Mouse (Mus musculus) stomach, postnatal 0 days (tissue): Measurements from ENCODE around the gene Hoxa3. TPM values are rescaled to one million over a fixed set of nuclear protein-coding genes. Genes with fewer than 3 reads are reported as not detected.

Experiments used
- ATAC-seq: fragments of 200-750 bp; cut with Nextera tagmentation; 2 replicates; pipeline ENCODE4 v1.8.0; 2017; ENCODE audit not compliant: low FRiP score, low TSS enrichment
- DNase-seq: peaks from one replicate; pipeline ENCODE4 v3.0.0-alpha.2; 2016; ENCODE audit warnings: low spot score
- H3K27ac ChIP-seq: fragments of 300-500 bp; sonication (generic); replicated peaks from 2 replicates; pipeline ENCODE4 v1.5.1; 2014; ENCODE audit warnings: mild to moderate bottlenecking, control low read depth
- H3K27me3 ChIP-seq: fragments of 300-500 bp; sonication (generic); 2 replicates; pipeline ENCODE4 v1.6.1; 2014; ENCODE audit warnings: low read length; ENCODE audit not compliant: control insufficient read depth, insufficient read depth
- H3K36me3 ChIP-seq: fragments of 300-500 bp; sonication (generic); 2 replicates; pipeline ENCODE4 v1.6.1; 2014; ENCODE audit warnings: low read length, mixed read lengths; ENCODE audit not compliant: control insufficient read depth, insufficient read depth
- H3K4me1 ChIP-seq: fragments of 300-500 bp; sonication (generic); replicated peaks from 2 replicates; pipeline ENCODE4 v1.6.1; 2014; ENCODE audit warnings: antibody characterized with exemption; ENCODE audit not compliant: control insufficient read depth, insufficient read depth
- H3K4me2 ChIP-seq: fragments of 300-500 bp; sonication (generic); replicated peaks from 2 replicates; pipeline ENCODE4 v1.6.1; 2014; ENCODE audit warnings: low read depth, mild to moderate bottlenecking, control low read depth, moderate library complexity
- H3K4me3 ChIP-seq: fragments of 300-500 bp; sonication (generic); 2 replicates; pipeline ENCODE4 v1.5.1; 2014; ENCODE audit warnings: low read depth, low read length, control low read depth
- H3K9ac ChIP-seq: fragments of 300-500 bp; sonication (generic); 2 replicates; pipeline ENCODE4 v1.6.1; 2014; ENCODE audit warnings: mild to moderate bottlenecking, low read length, control low read depth, mixed read lengths
- H3K9me3 ChIP-seq: fragments of 300-500 bp; sonication (generic); 2 replicates; pipeline ENCODE4 v1.6.1; 2016; ENCODE audit warnings: low read length; ENCODE audit not compliant: control insufficient read depth
- CTCF ChIP-seq: IDR thresholded peaks from 2 replicates; pipeline ENCODE4 v1.5.1; 2016; ENCODE audit warnings: antibody characterized with exemption, low read depth, mild to moderate bottlenecking, moderate library complexity
- EP300 ChIP-seq: optimal IDR thresholded peaks from 2 replicates; pipeline ENCODE3; 2016; ENCODE audit warnings: antibody characterized with exemption
- WGBS: fragments of 180-500 bp; shearing (Covaris S2); extraction: QIAGEN DNeasy Blood & Tissue Kit; methylation state at CpG from one replicate; pipeline ENCODE4 v1.1.7; 2014; 5-methylcytosine and 5-hydroxymethylcytosine counted together
- polyA plus RNA-seq: library from polyadenylated mRNA; unstranded; fragments of >200 nt; fragmentation: Nextera tagmentation; extraction: Ambion mirVana; gene quantifications from 2 replicates; pipeline ENCODE4 v1.2.1, GENCODE M21; 2015

Hoxa3 gene
- polyA plus RNA-seq, 1 experiment from 2014 or later: 2.8 TPM

DNA sequence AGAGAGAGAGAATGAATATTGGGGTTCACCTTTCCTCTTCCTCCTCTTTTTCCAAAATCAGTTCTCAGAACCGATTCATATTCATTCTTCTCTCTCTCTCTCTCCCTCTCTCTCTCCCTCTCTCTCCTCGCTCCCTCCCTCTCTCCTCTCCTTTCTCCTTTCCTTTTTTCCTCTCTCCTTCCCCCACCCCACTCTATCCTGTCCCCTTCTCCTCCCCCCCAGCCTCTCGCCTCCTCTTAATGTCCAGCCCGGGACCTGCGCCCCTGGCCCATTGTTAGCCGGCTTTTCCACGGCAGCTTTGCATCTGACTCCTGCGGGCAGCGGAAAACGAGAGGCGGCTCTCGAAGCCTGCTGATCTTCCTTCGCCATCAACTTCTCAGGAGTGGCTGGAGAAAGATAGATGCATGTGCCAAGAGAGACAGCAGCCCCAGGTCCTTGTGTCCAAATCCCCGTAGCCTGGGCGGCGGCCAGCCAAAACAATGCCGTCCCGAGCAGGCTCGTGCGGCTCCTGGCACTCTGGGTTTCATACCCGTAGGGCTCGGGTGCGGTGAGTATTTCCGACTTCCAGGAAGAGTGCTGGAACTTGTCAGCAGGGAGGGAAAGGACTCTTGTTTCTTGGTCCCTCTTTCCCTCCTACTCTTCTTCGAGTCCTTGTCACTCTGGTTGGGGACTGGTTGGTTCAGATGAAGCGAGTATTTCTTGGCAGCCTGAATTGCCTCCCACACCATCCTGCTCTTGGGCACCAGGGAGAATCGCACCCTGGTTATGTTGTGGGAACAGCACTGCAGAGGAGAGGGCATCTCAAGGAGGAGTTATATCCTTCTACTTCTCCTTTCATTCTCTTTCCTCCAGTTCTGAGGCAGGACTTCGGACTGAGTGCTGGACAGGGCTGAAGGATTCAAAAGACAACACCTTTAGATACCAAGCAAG, 47.4 kb downstream of the Hoxa3 start:
- ATAC-seq (no peak), DNase-seq (no peak)
- 4% methylated on average over 28 of the region's 28 CpGs for WGBS
- Histone ChIP-seq H3K4me2 (peak overlapping the region; percentile 77), H3K9ac (peak overlapping the region; percentile 89), H3K4me3 (peak overlapping the region; percentile 65), H3K36me3 (0 out of 2 replicates have a peak, but pooled peaks cover 2% of the 10 kb centered on the region), H3K27me3 (no peaks in the 10 kb centered on the region; the same call in 1 of the 2 replicates), H3K4me1 (peaks cover 2% of the 10 kb centered on the region; the same call in 1 of the 2 replicates), H3K9me3 (no peaks in the 10 kb centered on the region), H3K27ac (peak overlapping the region; percentile 96)
- TF ChIP-seq CTCF: no peak
- no peak for TF ChIP-seq EP300

DNA sequence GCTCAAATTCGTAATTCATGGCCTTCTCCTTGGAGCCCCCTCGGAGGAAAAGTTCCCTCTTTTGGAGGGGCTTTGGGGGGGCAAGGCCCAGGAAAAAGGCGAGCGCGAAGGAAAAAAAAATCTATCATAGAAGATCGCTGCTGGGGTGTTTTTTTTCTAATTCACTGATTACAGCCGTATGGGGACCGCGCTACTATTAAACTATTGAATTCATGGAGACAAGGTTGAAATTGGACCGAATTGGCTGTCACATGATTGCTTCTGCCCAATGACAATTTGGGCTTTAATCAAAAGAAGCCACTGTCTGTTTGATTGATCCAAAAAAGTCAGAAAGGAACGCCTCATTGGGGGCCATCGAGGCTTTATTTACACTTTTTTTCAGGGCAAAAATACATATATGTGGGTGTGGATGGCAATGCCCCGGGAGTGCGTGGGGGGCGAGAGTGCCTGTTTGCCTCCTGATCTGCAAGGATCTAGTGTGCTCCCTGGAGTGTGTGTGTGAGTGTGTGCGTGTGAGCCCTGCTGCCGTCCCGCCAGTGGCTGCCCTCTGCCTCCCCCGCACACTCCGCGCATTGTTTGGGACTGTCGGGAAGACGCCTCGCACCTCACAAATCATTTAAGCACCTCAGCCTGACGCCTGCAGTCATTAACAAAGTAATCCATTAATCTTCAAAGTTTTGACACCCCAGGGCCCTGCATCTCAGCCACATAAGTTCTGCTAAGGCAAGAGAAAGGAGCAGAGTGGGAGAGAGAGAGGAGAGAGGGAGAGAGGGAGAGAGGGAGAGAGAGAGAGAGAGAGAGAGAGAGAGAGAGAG, 48.3 kb downstream of the Hoxa3 start, which contains the start of gene Hoxa2:
TSS of gene Hoxa2 (minus strand) at position 206 of the 815 bp plus-strand sequence.
- Histone ChIP-seq H3K4me2 (peak within 1 kb of the TSS; percentile 77), H3K9ac (peak within 1 kb of the TSS; percentile 89), H3K27ac (peak within 1 kb of the TSS; percentile 96), H3K4me1 (peaks cover 1% of the 10 kb centered on the region; the same call in 1 of the 2 replicates), H3K27me3 (no peaks in the 10 kb centered on the region; the same call in 1 of the 2 replicates), H3K9me3 (no peaks in the 10 kb centered on the region), H3K4me3 (peak within 1 kb of the TSS; percentile 65), H3K36me3 (0 out of 2 replicates have a peak, but pooled peaks cover 2% of the 10 kb centered on the region)
- TF ChIP-seq EP300: no peak
- no peak for TF ChIP-seq CTCF
- 1% methylated on average over 25 of the region's 25 CpGs for WGBS
- DNase-seq (no peak), ATAC-seq (peak; percentile 39; the same call in 1 of the 2 replicates)

DNA sequence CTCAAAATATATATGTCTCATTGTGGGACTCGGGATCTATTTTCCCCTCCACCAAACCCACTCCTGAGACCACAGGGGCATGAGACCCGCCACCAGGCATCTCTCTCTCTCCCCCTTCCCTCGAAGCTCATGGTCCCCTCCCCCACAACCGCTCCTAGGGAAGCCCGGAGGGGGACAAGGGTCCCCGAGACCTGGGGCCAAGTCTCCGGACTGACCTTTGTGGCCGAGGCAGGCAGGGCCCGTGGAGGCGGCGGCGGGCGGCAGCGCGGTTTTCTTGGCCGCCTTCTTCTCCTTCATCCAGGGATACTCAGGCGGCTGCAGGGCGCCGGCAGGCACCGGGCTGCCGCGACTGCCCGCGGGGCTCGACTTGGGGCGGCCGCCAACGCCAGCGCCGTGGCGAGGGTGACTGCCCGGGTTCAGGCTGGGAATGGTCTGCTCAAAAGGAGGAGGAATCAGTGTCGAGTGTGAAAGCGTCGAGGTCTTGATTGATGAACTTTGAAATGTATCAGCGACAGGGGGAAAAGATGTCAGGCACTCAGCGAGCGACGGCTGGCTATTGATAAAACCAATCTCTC, 49.0 kb downstream of the Hoxa3 start:
- Histone ChIP-seq H3K4me1 (no peaks in the 10 kb centered on the region), H3K9ac (peak overlapping the region; percentile 89), H3K27ac (peak overlapping the region; percentile 96), H3K36me3 (0 out of 2 replicates have a peak, but pooled peaks cover 2% of the 10 kb centered on the region), H3K27me3 (no peaks in the 10 kb centered on the region; the same call in 1 of the 2 replicates), H3K4me2 (peak overlapping the region; percentile 77), H3K4me3 (peak overlapping the region; percentile 65), H3K9me3 (no peaks in the 10 kb centered on the region)
- TF ChIP-seq EP300 (no peak), CTCF (no peak)
- under 1% methylated on average over 38 of the region's 39 CpGs for WGBS
- DNase-seq: no peak
- ATAC-seq: no peak

DNA sequence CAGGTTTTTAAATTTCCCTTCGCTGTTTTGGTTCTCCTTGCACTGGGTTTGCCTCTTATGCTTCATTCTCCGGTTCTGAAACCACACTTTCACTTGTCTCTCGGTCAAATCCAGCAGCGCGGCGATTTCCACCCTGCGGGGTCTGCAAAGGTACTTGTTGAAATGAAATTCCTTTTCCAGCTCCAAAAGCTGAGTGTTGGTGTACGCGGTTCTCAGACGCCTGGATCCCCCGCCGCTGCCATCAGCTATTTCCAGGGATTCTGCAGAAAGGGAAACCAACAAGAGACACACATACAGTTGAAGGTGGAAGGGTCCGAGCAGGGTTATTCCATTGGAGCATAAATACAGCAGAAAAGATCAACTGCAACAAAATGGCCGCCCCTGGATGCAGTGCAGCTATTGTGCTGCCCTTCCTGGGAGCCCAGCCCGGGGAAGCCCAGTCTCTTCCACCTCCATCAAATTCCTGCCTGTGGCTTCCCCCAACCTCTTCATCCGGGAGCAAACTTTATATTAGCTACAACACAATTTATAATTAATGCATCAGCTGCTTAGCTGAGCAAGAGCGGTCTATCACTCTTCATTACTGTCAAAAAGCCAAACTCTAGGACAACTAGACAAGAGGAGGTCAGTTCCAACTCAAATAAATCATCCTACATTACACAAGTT, 49.6 kb downstream of the Hoxa3 start:
- Histone ChIP-seq H3K9me3 (no peaks in the 10 kb centered on the region), H3K27me3 (no peaks in the 10 kb centered on the region; the same call in 1 of the 2 replicates), H3K4me3 (peak overlapping the region; percentile 65), H3K4me2 (peak overlapping the region; percentile 77), H3K27ac (peak overlapping the region; percentile 96), H3K4me1 (no peaks in the 10 kb centered on the region), H3K9ac (peak overlapping the region; percentile 89), H3K36me3 (no peaks in the 10 kb centered on the region)
- no peak for DNase-seq
- TF ChIP-seq EP300 (no peak), CTCF (no peak)
- 14% methylated on average over 17 of the region's 17 CpGs for WGBS
- ATAC-seq: no peak

DNA sequence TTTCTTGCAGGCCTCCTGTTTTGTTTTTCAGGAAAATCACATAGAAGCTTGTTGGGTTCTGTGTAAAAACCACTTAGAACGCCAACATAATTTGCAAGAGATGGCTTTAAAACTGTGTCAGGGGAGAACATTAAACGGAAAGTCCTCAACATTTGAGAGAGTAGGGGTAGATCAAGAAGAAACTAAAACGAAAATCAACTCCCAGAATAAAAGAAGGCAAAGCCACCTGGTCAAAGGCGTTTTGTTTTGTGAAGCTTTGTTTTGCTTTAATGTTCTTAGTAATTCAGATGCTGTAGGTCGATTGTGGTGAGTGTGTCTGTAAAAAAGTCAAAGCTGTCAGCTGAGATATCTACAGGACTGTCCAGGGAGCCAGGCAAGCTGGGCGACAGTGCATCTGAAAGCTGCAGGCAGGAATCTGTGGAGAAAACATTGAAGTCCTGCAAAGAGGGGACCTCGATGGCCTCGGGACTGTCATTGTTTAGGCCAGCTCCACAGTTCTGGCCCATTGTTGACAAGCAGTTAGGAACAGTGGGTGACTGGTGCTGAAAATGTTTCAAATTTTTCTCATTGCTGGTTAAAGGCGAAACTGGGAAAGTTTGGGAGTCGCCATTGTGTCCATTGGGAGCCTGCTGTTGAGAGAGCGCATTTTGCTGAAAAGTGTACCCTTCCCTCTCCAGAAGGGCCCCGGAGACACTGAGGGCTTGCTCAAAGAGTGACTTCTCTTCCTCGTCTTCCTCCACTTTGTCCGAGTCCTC, 50.3 kb downstream of the Hoxa3 start:
- ATAC-seq: no peak

More for the DNA sequence above, 50.3 kb downstream of the Hoxa3 start:
- no peaks in the 10 kb centered on the region; the same call in 1 of the 2 replicates for H3K27me3 ChIP-seq
- H3K27ac ChIP-seq: peak overlapping the region; percentile 96
- TF ChIP-seq EP300 (no peak), CTCF (no peak)
- peak overlapping the region; percentile 89 for H3K9ac ChIP-seq
- H3K4me1 ChIP-seq: no peaks in the 10 kb centered on the region
- peak overlapping the region; percentile 77 for H3K4me2 ChIP-seq
- DNase-seq: no peak
- 25% methylated on average over 14 of the region's 14 CpGs for WGBS
- no peaks in the 10 kb centered on the region for H3K36me3 ChIP-seq
- no peaks in the 10 kb centered on the region for H3K9me3 ChIP-seq
- peak overlapping the region; percentile 65 for H3K4me3 ChIP-seq
